Mouse (Mus musculus) adrenal gland, adult 8-10 months (tissue): ENCODE measurements around the gene Atxn1. TPM values are rescaled to one million over a fixed set of nuclear protein-coding genes. Genes with fewer than 3 reads are reported as not detected.
A peak's percentile ranks its signal among the peaks of the same experiment; 100 is the strongest.

Source experiments
- DNase-seq: peaks from one replicate; pipeline ENCODE4 v3.0.0; 2022
- total RNA-seq, 4 experiments: library from RNA; stranded (reverse); gene quantifications; 2 replicates each; pipeline ENCODE4 v1.2.4; 2022

The Atxn1 gene
- total RNA-seq, 4 experiments from 2014 or later = 32.0 to 59.9 (median 48.1) TPM

DNA sequence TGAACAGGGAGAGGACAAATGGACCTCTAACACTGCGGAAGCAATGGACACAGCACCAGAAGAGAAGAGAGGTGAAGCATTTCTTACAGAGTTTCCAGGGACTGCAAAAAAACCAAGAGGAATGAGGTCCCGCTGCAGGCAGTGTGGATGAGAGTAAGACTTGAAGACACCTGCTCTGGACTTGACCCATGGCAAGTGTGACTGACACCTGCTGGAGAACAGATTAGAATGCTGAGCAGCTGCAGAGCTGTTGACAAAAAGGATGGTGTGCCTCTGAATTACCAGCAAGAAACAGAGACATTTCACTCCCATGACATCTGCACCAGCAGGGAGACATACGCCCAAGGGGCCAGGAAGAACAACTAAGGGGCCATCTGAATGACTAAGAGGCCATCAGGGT, 196.6 kb downstream of the Atxn1 start:
- no peak for DNase-seq

DNA sequence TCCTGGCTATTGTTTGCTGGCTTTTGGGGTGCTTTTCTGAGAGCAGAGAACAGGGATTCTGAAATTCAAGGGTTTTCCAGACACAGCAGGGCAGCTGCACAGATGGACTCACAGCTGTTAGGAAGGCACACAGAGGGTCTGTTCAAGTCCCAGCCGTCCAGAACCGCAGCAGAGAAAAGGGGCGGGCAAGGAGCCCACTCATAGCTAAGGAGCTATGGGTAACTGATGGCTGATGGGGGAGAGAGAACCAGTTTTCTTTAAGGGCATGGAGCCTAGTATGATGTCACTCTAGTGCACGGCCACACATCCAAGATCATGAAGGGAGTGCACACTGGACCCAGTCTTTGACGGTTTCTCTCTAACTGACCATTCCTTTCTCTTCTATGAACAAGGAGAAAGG, 200.5 kb downstream of the Atxn1 start:
- DNase-seq = no peak

DNA sequence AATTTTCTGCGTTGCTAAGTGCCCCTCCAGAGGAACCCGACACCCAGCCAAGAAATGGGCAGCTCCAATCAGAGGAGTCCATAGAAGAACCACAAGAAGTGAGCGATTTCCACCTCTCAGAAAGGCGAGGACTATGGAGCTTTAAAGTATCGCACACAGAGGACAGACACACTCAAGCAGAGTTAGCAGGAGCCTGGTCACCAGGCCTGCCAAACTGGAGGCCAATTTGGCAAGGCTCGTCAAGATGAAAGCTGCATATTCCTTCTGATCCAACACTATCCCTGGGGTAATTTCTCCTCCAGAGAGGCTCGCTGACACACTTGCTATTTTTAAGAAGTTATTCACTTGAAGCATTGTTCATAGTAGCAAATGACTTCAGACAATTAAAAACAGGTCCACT, 202.5 kb downstream of the Atxn1 start:
- DNase-seq = no peak

DNA sequence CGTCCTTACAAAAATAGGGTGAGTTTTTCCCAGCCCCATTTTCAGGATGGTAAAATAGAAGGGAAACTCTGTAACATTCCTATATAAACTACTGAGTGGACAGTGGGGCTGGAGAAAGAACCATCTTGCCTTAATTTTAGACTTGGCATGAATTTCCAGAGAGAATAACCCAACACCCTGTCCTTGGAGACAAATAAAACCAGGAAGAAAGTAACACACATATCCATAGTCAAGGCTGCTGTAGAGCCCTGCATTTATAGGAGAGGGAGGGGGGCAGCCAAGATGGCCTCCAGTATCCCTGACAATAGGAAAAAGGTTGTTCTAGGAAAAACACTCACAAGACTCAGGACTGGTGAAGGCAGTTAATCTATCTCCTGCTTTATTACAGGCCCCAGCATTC, 210.3 kb downstream of the Atxn1 start:
- DNase-seq = no peak

DNA sequence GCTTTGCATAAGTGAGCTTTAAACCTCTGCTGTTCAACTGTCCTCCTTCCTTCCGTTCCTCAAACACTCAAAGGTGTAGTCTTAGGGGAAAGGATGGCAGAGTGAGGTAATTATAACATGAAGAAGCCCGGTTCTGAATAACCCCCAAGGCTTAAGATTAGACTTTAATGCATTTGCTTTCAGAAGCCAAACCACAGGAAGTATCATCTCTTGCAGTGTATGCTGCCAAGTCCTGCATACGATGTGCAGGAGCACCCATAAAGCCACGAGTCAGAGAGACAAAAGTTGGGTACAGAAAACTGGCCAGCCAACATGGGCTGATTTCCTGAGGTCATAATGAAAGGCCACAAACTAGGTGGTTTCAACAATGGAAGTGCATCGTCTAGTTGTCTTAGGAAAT, 212.3 kb downstream of the Atxn1 start:
- no peak for DNase-seq

DNA sequence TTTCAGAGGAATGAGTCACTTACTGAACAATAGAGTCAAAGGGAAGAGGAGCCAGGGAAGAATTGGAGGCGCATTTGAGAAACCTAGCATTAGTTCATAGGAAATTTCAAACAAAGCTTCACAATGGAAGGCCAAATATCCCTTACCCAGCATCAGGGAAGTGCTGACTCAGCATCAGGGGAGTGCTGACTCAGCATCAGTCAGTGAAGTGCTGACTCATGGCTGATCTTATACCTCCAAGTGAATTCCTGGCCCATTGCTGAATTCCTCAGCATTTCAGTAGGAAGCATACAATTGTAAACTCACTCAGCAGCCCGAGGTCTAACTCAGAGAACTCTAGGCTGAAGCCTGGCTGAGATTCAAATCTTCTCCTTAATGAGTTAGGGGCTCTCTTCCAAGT, 213.6 kb downstream of the Atxn1 start:
- no peak for DNase-seq

DNA sequence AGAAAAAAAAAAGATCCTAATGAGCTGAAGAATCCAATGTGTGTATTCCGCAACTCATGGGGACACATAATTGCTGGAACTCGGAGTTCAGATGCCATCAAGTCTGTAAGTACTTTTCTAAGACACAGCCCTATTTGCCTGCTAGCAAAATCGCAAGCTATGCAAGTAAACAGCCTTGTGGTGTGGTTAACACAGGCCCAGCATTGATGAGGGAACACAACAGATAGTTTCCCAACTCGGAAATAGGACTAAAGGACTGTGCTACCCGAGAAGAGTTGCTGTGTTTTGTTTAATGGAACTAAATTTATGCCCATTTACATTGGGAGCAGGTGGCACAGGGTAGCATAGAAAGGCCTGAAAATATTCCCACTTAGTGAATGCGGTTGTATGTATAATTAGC, 214.2 kb downstream of the Atxn1 start:
- DNase-seq = no peak

DNA sequence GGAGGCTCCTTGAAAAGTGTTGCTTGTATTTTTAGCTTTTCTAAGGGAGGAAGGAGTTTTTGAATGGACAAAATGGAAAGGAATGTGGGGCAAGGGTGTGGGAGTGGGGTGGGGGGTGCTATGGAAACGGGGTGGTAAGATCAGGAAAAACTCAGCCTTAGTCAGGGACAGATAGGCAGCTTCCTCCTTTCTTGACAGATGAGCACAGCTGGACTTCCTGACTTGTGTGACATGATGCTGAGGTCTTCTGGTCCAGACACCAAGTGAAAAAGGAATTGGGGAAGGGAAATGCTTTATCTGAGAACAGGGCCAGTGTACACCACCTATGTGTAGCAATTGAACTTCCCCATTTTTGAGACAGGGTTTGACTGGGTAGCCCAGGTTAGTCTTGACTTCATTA, 214.9 kb downstream of the Atxn1 start:
- DNase-seq = no peak

DNA sequence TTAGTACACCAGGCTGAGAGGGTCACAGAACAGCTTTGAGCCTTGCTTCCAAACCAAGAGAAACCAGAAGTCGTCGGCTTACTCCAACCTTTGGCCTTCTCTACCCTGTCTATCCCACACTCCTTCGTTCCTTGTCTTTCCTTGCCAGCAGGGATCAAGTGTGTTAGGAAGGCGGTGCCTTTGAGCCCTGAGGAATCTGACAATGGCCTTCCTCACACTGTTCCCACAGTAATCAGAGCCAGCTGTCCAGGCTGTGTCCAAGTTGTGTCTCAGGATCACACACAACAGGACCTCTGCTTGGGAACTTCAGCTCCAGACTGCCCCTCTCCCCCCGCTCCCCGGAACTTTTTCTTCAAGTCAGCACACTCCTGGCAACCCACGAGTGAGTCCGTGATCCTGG, 215.6 kb downstream of the Atxn1 start:
- DNase-seq = no peak

DNA sequence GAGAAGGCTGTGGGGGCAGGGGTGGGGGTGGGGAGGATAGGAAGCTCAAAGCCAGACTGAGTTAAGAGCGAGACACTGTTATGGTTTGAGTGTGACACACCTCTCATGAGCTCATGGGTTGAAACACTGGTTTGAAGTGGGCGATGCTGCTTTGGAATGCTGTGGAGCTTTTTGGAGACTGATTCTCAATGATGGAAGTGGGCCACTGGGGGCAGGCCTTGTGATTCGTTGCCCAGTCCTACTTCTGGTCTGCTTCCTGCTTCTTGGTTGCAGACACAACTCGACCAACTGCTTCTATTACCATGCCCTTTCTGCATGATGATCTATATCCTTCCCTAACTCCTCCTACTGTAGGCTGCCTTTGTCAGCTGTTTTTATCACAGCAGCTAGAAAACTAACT, 216.1 kb downstream of the Atxn1 start:
- no peak for DNase-seq

DNA sequence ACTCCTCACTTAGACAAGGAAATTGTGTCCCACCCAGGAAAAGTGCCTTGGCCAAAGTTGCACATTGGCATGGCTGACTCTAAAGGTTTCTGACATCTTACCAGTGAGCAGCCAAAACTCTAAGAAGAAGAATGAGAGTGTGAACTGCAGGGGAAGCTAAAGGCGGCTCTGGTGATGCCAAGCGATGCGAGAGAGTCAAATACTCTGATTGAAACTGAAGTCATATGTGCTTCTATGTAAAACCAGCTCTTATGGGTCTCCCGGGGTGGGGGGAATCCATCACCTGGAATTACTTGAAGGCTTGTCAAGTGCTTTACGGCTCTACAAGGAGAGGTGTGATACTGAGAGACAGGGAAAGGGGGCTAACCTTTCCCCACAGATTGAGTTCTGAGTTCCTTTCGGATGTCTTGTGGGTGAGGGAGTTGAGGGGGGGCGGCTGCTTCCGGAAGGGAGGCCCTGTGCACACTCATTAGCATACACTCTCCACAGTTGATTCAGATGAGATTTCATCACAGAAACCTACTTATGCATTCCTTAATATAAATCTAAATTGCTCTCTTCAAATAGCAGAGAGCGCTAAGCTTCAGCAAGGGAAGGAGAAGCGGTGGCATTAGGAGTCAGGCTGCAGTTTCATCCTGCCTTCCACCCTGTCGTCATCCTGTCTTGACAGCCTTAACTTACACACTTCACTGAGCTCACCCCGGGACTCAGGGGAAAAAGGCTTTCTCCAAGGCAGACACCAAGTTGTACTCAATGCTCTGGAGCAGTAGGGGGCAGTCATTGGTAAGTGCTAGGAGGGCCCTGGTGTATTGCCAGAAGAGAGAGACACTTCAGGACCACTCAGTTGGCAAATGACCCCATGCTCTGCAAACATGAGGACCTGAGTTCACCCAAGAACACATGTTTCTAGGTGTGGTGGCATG, 218.7 kb downstream of the Atxn1 start:
- no peak for DNase-seq

DNA sequence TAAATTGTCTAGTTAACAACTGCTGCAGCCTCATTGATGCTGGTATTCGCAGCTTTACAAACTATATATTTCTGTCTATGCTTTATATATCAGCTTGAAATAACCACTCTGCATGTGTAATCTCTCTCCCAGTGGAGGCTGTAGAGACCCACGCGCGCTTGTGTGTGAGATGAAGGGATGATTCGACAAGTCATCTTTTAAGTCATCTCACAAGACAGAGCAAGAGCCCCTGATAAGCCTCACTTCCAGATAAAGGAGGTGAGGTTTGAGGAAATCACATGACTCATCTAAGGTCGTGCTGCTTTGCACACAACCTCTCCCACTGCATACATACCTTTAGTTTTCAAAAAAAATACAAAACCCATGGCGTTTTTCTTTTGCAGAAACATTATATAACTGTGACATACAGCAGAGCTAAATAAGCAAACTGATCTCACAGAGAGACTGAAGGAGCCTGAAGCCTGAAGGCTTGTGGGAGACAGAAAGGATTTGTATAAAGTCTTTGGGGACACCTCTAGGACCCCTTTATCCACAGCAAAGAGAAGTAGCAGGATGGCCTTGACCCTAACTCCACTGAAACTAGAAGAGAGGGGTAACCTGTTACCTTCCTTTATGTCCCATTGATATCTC, 219.9 kb downstream of the Atxn1 start:
- DNase-seq = no peak

DNA sequence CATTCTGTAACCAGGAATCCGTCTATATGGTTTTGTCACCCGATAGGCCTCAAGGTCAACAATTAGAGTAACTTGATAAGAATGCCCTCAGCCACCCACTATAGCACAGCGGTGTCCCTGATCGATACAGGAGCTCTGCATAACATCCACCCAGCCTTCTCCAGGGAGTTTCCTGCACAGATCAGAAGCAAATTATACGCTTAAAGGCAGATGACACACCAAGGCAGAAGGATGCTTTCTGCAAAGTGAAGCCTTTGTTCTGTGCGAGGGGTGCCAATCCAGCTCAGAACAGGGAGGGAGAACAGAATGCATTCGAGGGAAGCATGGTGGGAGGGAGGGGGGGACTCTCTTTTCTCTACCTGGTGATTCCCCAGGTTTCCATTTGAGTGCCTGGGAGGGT, 221.0 kb downstream of the Atxn1 start:
- DNase-seq = no peak

DNA sequence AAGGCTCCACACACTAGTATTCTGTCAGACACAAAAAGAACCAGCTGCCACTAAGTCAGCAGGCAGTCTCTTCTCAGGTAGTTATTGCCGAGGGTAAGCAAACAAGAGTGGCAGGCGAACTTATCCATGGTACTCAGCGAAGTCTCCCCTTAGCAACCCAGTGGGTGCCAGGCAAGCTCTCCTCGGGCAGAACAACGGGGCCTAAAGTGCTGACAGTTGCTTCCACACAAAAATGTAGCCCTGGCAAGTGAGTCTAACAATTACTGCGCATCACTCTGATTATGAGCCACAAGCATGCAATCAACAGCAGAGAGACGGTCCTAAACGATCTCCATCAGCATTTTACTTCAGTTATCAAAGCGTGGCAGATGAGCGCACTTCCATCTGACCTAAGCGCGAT, 224.4 kb downstream of the Atxn1 start:
- no peak for DNase-seq

DNA sequence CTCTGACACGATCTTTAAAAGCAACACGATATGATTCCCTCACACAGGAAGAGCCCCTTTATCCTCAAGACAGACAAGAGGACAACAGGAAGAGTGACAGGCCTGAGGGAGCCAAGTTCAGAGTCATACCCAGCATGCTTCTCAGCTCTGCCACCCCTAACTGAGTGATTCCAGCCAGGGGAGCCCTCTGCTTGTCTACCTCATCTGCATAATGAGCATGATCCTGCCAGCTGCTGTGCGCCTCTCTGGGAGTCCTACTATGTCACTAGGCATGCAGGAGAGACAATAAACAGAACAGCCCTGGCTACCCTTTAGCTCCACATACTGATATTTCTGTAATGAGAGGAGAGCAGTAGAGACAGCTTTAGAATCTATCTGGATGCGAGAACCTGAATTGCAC, 228.6 kb downstream of the Atxn1 start:
- DNase-seq = no peak

DNA sequence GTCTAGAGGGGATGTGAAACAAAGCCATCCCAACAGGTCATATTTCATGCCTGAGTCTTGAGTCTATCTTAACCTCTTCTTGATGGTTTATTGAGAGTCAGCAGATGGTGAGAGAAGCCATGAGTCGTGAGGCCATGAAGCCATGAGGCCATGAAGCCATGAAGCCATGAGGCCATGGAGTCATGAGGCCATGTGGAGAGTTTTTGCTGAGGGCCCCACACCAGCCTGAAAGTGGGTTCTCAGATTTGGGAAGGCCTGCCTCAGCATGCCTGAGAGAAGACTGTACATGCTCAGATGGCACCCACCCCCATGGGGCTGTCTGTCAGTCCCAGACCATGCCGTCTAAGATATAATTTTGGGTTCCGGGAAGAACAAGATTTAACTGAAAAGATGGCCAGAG, 229.0 kb downstream of the Atxn1 start:
- DNase-seq = no peak

DNA sequence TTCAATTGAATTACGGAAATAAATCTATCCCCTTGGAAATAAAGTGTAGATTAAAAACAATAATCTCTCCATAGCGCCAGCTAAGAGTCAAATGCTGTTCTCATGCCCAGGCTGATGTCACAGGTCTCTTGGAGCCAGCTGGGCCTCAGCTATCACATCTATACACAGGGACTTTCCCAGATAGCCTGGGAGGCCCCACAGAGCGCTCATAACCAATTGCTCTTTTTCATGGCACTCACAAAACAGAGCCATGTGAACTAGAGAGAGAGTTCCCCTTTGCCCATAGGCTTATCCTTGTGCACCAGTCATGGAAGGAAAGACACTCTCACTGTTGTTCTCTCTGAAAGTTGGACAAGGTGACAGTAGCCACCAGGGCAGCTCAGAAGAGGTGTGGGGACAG, 230.3 kb downstream of the Atxn1 start:
- no peak for DNase-seq

DNA sequence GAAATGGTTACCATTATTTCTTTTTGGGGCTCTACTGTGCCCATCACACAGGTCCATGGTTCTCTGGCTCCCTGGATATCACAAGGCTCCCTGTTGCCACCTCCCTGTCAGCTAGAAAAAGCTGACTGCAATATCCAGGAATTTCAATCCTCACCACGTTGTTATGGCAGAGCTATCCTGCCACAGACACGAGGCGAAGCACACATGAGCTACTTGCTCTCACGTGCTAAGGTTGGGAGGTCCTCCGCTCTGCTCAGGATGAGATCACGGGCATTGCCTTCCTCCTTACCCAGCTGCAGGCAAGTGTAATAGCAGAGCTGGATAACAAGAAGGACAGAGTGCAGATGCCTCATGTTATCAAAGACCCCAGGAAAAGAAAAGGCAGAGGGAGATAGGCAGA, 232.2 kb downstream of the Atxn1 start:
- no peak for DNase-seq

DNA sequence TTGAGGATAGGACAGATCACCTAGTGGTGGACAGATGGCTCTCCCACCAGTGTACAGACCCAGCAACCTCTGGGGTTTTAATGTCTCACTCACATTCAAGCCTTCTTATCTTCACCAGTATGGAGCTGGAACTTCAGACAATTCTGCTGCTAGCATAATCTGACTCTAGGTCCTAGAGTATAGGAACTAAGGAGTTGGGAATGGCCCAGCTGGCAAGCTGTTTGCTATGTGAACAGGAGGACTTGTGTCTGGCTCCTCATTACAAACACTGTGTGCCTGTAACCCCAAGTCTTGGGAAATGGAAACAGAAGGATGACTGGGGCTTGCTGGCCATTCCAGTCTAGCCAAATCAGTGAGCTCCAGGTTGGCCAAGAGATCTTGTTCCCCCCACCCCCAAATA, 237.9 kb downstream of the Atxn1 start:
- DNase-seq = no peak

DNA sequence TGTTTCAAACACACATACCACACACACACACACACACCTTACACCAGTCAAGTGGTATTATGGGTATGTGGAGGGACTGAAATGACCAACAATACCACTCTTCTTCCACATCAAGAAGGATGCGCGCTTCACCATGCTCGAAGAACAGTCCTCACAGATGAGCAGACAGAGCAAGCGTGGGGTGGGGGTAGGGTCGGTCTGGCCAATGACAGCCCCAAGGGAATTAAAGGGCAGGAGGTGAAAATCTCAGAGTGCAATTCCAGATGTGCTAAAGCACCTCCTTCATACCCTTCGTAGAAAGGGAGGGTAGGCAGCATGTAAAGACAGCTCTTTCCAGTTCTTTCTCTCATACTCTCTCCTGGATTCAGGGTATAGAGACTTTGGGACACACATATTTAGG, 238.6 kb downstream of the Atxn1 start:
- no peak for DNase-seq

DNA sequence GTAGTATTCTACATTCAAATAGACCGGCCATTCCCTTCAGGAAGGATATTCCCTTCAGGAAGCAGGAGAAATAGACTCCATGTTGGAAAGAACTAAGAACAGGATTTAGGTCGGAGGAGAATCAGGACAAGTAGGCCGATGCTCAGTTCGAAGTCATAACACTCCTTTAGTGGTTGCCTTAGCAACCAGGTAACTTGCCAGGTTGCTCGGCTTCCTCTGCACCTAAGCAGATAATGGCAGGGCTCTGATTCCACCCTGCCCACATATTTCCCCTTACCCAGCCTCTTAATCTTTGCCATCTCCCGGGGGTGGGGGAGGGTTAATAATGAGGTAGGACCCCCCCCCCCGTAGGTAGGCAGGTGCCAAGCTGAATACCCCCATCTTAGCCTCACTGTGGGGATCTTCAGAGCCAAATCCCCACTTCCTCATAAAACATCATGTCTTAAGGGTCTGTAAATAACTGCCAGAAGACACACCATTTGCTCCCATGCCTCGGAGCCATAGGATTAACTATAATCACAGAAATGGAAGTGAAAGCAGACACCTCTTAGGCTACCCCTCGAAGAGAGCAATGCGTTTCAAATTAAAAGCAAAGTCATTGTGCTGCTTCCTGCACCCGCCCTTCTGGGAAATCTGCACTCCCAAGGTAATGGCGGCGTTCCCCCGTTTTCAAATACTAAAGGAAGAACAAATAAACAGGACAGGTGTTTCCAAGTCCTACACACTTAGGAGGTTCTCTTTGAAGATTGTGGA, 240.1 kb downstream of the Atxn1 start:
- DNase-seq = no peak

DNA sequence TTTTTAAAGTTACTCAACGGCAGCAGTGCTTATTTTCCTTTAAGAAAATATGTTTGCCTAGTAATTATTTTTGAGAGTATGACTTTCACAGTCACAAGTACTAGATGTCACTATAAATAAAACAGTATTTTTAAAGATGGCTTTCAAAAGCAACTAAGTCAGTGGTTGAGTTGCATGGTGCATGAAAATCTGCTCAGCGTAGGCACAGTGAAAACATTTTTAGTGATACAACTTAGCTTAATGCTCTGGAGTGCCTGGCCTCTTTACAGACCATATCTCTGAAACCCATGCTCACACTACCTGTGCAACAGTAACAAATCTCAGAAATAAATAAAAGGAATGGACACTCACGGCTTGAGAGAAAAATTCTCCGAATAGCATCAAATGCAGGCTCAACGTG, 241.9 kb downstream of the Atxn1 start:
- no peak for DNase-seq

DNA sequence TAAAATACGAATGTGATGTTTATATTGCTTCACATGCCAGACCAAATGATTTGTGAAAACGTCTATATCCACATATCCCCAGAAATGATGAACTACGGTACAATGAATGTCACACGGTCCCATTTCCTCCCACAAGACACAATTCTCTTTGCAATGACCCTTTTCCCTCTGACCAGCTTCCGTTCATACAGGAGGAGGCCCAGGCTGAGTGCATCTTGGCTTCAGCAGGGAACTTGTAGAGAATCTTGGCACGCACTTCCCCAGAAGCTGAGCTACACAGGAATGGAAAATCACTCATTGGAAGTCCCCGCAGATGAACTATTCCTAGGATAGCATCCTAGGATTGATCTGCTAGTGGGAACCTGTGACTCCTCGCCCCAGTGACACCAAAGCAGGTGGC, 243.2 kb downstream of the Atxn1 start:
- peak; percentile 16 for DNase-seq

DNA sequence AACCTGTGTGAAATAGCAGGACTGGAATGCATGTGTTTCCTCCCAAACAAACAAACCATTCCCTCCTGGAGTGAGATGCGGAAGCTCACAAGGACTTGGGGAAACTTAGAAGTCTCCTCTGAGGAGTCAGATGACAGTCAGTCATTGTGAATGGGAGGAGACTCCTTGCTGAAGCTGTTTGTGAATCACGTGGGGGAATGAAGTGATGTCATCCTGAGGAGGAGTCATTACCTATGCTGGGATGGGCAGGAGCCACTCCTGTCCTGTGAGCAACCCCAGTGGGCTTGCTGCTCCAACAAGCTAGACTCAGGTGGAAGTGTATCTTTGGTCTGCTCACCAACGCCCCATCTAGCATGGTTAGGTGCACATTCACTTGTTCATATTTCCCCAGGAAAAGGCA, 246.0 kb downstream of the Atxn1 start:
- DNase-seq = no peak
